Mouse (Mus musculus): ENCODE results near the gene Tbcd. TPM values are rescaled to one million over a fixed set of nuclear protein-coding genes. Genes with fewer than 3 reads are reported as not detected.

Gene Tbcd
- 21.0 and 22.1 TPM in 2 replicates for polyA plus RNA-seq (2015; fragmentation: Nextera tagmentation; extraction: Ambion mirVana)

GRCm38 (mm10) chr11:121451753-121452635 is at the start of gene Tbcd:
Tbcd (plus strand) TSS chr11:121451949.
- peak within 1 kb of the TSS; percentile 85 for H3K4me2 ChIP-seq
- peaks cover 20% of the 10 kb centered on the region for H3K36me3 ChIP-seq
- H3K4me1 ChIP-seq: peaks cover 18% of the 10 kb centered on the region
- no peaks in the 10 kb centered on the region for H3K9me3 ChIP-seq
- H3K9ac ChIP-seq: peak within 1 kb of the TSS; percentile 84
- peak; percentile 79 for ATAC-seq (ENCODE audit: extremely low read depth, insufficient number of reproducible peaks, low FRiP score, low TSS enrichment)
- H3K27me3 ChIP-seq (replicated peaks): peaks cover 3% of the 10 kb centered on the region; the same call in 1 of the 2 replicates
- H3K27ac ChIP-seq (replicated peaks): peak within 1 kb of the TSS; percentile 70
- under 1% methylated on average over 58 of the region's 58 CpGs for WGBS
- peak within 1 kb of the TSS; percentile 87 for H3K4me3 ChIP-seq

GRCm38 (mm10) chr11:121407366-121408155 is 44.2 kb upstream of the Tbcd start:
- 56% methylated on average over 3 of the region's 3 CpGs for WGBS

DNA sequence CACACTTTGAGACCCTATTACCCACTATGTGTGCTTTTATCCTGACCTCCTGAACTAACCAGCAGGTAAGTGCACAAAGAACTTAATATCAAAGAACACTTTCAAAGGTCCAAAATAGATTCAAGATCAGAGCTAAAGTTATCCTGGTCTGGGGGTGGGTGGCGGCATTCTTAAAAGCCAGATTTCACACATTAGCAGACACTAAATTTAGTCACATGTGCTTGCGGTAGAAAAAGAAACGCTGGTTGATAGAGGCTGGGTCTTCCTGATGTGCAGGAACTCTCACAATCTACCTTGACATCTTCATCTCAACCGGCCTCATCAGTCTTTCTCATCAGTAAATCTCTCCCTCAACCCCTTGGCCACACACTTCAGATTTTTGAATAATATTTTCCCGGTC is 37.0 kb upstream of the Tbcd start:
- H3K4me3 ChIP-seq: no peak overlapping the region
- no peaks in the 10 kb centered on the region for H3K9me3 ChIP-seq
- no peak overlapping the region for H3K9ac ChIP-seq
- no peak overlapping the region for H3K4me2 ChIP-seq
- no peak overlapping the region for H3K27ac ChIP-seq (replicated peaks)
- H3K4me1 ChIP-seq: peaks cover 11% of the 10 kb centered on the region
- no peaks in the 10 kb centered on the region for H3K27me3 ChIP-seq (replicated peaks)
- no peak for ATAC-seq (ENCODE audit: extremely low read depth, insufficient number of reproducible peaks, low FRiP score, low TSS enrichment)
- 60% methylated on average over 5 of the region's 5 CpGs for WGBS
- H3K36me3 ChIP-seq: no peaks in the 10 kb centered on the region

More at GRCm38 (mm10) chr11:121407366-121408155, 44.2 kb upstream of the Tbcd start:
- H3K36me3 ChIP-seq: no peaks in the 10 kb centered on the region
- no peaks in the 10 kb centered on the region for H3K27me3 ChIP-seq (replicated peaks)
- no peak for ATAC-seq (ENCODE audit: extremely low read depth, insufficient number of reproducible peaks, low FRiP score, low TSS enrichment)
- H3K4me3 ChIP-seq: no peak overlapping the region
- no peak overlapping the region for H3K4me2 ChIP-seq
- H3K9me3 ChIP-seq: no peaks in the 10 kb centered on the region
- no peaks in the 10 kb centered on the region for H3K4me1 ChIP-seq
- no peak overlapping the region for H3K27ac ChIP-seq (replicated peaks)
- H3K9ac ChIP-seq: no peak overlapping the region

DNA sequence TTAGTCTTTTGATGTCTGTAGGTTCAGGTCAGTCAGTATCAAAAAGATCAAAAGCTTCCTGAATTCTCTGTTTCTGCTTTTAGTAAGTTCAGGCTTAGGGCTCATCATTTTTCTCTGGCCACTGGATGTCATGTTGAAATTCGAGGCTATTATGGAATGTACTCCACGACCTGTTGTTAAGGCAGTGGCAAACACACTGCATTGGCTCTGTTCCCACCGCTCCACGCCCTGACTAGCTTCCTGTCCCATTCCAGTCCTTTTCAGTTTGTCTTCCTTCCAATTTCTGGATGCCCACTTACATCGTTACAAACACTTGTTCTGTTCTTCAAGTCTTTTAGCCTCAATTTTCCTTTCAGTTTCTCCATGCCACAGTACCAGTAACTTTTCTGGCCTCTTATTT is 36.4 kb upstream of the Tbcd start:
- H3K36me3 ChIP-seq: no peaks in the 10 kb centered on the region
- no peaks in the 10 kb centered on the region for H3K27me3 ChIP-seq (replicated peaks)
- H3K4me3 ChIP-seq: no peak overlapping the region
- H3K4me2 ChIP-seq: no peak overlapping the region
- WGBS: 53% methylated on average over 5 of the region's 5 CpGs
- no peaks in the 10 kb centered on the region for H3K9me3 ChIP-seq
- no peak for ATAC-seq (ENCODE audit: extremely low read depth, insufficient number of reproducible peaks, low FRiP score, low TSS enrichment)
- no peak overlapping the region for H3K27ac ChIP-seq (replicated peaks)
- peaks cover 12% of the 10 kb centered on the region for H3K4me1 ChIP-seq
- no peak overlapping the region for H3K9ac ChIP-seq

GRCm38 (mm10) chr11:121417971-121418370 is 33.8 kb upstream of the Tbcd start:
- no peaks in the 10 kb centered on the region for H3K36me3 ChIP-seq
- H3K9me3 ChIP-seq: no peaks in the 10 kb centered on the region
- H3K27me3 ChIP-seq (replicated peaks): no peaks in the 10 kb centered on the region
- H3K4me1 ChIP-seq: peaks cover 22% of the 10 kb centered on the region
- H3K4me3 ChIP-seq: no peak overlapping the region
- ATAC-seq (ENCODE audit: extremely low read depth, insufficient number of reproducible peaks, low FRiP score, low TSS enrichment): no peak
- no peak overlapping the region for H3K27ac ChIP-seq (replicated peaks)
- H3K4me2 ChIP-seq: no peak overlapping the region
- no peak overlapping the region for H3K9ac ChIP-seq
- WGBS: 77% methylated on average over 5 of the region's 5 CpGs

DNA sequence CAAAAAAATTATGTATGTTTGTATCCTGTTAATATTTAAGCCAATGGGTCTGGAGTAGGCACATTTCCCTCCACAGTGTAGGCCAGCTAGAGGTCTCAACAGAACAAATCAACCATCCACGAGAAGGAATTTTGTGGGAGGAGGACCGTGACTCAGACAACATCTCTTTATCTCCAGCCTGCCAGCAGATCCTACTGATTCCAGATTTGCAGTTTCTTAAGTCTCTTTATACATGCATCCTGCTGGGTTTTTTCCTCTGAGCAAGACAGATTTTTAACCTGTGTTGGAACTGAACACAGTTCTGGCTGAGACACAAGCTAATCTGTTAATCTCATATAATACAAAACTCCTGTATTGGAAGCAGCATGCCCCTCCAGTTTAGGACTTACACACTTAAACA is 32.8 kb upstream of the Tbcd start:
- ATAC-seq (ENCODE audit: extremely low read depth, insufficient number of reproducible peaks, low FRiP score, low TSS enrichment): no peak
- Histone ChIP-seq H3K27me3 (replicated peaks) (no peaks in the 10 kb centered on the region), H3K9ac (no peak overlapping the region), H3K36me3 (no peaks in the 10 kb centered on the region), H3K4me1 (peaks cover 22% of the 10 kb centered on the region), H3K9me3 (no peaks in the 10 kb centered on the region), H3K4me3 (no peak overlapping the region), H3K27ac (replicated peaks) (no peak overlapping the region), H3K4me2 (no peak overlapping the region)
- WGBS: 56% methylated on average over 2 of the region's 2 CpGs

DNA sequence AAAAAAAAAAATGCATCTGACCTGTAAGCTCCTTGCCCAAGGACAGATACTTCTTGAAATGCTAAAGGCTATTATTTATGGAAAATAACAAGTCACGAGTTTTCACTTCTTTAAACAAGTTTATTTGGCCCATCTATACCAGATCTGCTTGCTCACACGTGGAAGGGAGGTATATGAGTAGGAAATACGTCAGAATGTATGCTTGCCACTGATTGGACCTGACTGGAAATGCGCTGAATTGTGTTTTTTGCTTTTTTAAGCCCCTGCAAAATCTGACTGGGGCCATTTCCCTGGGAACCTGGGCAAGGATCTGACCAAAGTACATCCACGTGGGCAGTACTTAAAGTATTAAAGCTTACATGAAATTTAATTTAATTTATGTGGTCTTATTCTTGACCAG is 31.4 kb upstream of the Tbcd start:
- Histone ChIP-seq H3K4me2 (peak overlapping the region; percentile 86), H3K27me3 (replicated peaks) (no peaks in the 10 kb centered on the region), H3K4me1 (peaks cover 13% of the 10 kb centered on the region), H3K9me3 (no peaks in the 10 kb centered on the region), H3K36me3 (no peaks in the 10 kb centered on the region), H3K9ac (peak overlapping the region; percentile 70), H3K27ac (replicated peaks) (peak overlapping the region; percentile 55), H3K4me3 (peak overlapping the region; percentile 83)
- WGBS: 50% methylated on average over 5 of the region's 5 CpGs
- no peak for ATAC-seq (ENCODE audit: extremely low read depth, insufficient number of reproducible peaks, low FRiP score, low TSS enrichment)

GRCm38 (mm10) chr11:121420830-121421552 is 30.8 kb upstream of the Tbcd start, which contains the start of gene Fn3krp:
Fn3krp (plus strand) TSS chr11:121421401.
- Histone ChIP-seq H3K27me3 (replicated peaks) (no peaks in the 10 kb centered on the region), H3K4me1 (peaks cover 11% of the 10 kb centered on the region), H3K4me3 (peak within 1 kb of the TSS; percentile 83), H3K27ac (replicated peaks) (peak within 1 kb of the TSS; percentile 66), H3K4me2 (peak within 1 kb of the TSS; percentile 86), H3K9ac (peak within 1 kb of the TSS; percentile 89), H3K36me3 (peaks cover 3% of the 10 kb centered on the region; the same call in 1 of the 2 replicates), H3K9me3 (no peaks in the 10 kb centered on the region)
- WGBS: 1% methylated on average over 28 of the region's 28 CpGs
- ATAC-seq (ENCODE audit: extremely low read depth, insufficient number of reproducible peaks, low FRiP score, low TSS enrichment): peak; percentile 100

GRCm38 (mm10) chr11:121421553-121422173 is 30.1 kb upstream of the Tbcd start:
- Histone ChIP-seq H3K4me1 (peaks cover 11% of the 10 kb centered on the region), H3K9me3 (no peaks in the 10 kb centered on the region), H3K27me3 (replicated peaks) (no peaks in the 10 kb centered on the region), H3K4me2 (peak overlapping the region; percentile 86), H3K27ac (replicated peaks) (peak overlapping the region; percentile 66), H3K36me3 (peaks cover 3% of the 10 kb centered on the region; the same call in 1 of the 2 replicates), H3K4me3 (peak overlapping the region; percentile 83), H3K9ac (peak overlapping the region; percentile 89)
- WGBS: 2% methylated on average over 28 of the region's 28 CpGs
- ATAC-seq (ENCODE audit: extremely low read depth, insufficient number of reproducible peaks, low FRiP score, low TSS enrichment): peak; percentile 49; the same call in 1 of the 2 replicates

- no peaks in the 10 kb centered on the region for H3K9me3 ChIP-seq
- H3K4me1 ChIP-seq: peaks cover 32% of the 10 kb centered on the region
- H3K9ac ChIP-seq: no peak overlapping the region
- no peaks in the 10 kb centered on the region for H3K27me3 ChIP-seq (replicated peaks)
- 33% methylated on average over 4 of the region's 4 CpGs for WGBS
- no peak overlapping the region for H3K4me3 ChIP-seq
- peak overlapping the region; percentile 79 for H3K27ac ChIP-seq (replicated peaks)
- no peak; the same call in 1 of the 2 replicates for ATAC-seq (ENCODE audit: extremely low read depth, insufficient number of reproducible peaks, low FRiP score, low TSS enrichment)
- peaks cover 30% of the 10 kb centered on the region for H3K36me3 ChIP-seq
- peak overlapping the region; percentile 88 for H3K4me2 ChIP-seq
Observed at GRCm38 (mm10) chr11:121433397-121433796, 18.4 kb upstream of the Tbcd start.

Data from heart, embryonic 13.5 days (tissue).